Mouse (Mus musculus) heart, adult 8-10 months (tissue): Measurements from ENCODE around the gene Ghr. TPM values are rescaled to one million over a fixed set of nuclear protein-coding genes. Genes with fewer than 3 reads are reported as not detected.

Experiments used
- DNase-seq: peaks from one replicate; pipeline ENCODE4 v3.0.0; 2022; ENCODE audit warnings: low spot score
- total RNA-seq, 4 experiments: library from RNA; stranded (reverse); gene quantifications; 2 replicates each; pipeline ENCODE4 v1.2.4; 2022

Ghr gene
- 100 to 1,000 TPM; 156 to 177 (median 174) TPM for total RNA-seq

DNA sequence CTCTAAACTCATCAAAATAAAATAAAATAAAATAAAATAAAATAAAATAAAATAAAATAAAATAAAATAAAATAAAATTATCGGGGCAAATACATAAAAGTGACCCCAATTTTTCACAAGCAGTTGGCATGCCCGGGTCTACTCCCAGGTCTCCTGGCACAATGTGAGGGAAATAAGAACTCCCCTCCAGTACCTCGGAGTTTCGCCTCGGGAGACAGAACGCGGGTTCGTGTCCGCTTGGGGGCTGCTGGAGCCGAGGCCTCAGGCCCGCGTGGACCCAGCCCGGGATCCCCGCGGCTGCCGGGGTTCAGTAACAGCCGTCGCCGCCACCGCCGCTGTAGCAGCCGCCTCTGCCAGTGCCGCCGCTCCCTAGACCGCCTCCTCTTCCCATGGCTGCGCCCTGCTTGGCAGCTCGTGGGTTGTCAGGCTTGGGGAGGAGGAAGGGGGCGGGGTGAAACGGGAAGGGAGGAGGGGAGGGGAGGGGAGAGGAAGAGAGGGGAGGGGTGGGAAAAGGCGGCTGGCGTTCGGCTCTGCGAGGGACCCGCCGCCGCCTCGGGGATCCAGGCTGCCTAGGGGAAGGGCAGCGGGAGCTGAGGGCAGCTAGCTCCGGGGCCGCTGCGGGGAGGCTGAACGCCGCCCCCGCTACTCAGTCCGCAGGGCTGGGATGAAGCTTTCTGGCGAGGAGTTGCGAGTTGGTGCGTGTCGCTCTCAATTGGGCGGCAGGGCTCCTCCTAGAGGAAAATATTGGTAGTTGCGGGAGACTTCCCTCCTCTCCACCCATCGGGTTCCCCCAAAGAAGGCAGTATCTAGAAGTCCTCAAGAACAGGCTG is at the start of gene Ghr:
Gene Ghr (minus strand): TSS at position 686 of the 830 bp plus-strand sequence.
- DNase-seq, result peak; percentile 89

DNA sequence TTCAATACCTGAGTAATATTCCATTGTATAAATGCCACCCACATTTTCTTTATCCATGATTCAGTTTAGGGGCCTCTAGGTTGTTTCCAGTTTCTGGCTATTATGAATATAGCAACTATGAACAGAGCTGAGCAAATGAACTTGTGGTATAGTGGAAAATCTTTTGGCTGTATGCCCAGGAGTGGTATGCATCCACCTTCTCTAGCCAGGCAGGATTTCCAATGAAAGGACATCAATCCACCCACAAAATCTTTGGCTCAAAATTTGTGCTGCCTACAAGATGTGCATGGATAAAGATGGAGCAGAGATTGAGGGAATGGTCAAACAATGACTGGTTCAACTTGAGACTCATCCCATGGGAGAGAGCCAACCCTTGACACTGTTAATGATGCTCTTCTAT is 39.5 kb upstream of the Ghr start:
- no peak for DNase-seq

DNA sequence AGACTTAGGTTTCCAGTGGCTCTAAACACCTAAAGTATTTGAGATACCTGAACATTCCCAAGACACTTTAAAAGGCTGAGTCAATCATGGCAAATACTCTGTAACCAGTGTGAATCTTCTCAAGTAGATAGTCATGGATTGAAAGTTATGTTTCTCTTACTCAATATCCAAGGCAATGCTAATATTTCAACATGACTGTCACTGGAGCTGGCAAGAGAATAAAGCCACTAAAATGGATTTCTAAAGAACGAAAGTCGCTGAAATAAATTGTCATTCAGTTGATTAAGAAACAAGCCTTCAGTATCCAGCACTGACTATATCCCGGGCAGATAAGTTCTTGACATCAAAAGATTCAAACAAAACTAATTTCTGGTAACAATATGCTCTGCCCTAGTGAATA is 37.1 kb upstream of the Ghr start:
- no peak for DNase-seq

DNA sequence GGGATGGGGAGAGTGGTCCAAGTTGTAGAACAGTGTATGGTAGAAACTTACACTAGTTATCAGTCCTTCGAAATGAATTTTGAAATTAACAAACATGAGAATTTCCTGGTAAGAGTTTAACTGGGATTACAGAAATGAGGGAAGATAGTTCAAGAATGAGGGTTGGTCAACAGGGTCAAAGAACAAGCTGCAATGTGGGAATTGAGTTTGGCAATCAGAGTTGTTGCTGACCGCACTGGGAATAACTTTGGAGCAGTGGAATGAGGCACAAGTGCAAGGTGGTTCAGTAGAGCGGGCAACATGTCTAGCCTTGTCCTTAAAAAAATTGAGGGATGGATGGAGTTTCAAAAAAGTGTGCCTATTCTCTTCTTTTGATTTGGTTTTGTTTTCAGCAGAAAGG is 35.0 kb upstream of the Ghr start:
- no peak for DNase-seq

GRCm38 (mm10) chr15:3611961-3612360 is 28.7 kb upstream of the Ghr start:
- no peak for DNase-seq

- no peak for DNase-seq
These were observed 24.7 kb upstream of the Ghr start for GRCm38 (mm10) chr15:3607951-3608350.

DNA sequence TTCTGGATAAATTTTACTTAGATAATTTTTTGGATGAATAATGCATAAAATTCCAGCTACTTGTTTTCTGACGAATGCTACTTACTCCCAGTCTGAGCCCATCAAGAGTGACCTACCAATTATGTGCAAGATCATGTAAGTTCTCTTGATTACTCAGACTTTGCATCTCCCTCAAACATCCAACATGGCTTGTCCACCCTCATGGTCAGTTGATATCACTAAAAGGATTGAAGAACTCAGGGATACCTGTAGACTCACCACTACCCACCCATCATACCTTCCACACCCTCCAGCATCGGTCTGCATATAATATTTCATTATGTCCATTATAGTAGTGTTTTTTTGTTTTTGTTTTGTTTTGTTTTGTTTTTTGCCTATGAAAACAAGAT is 18.8 kb upstream of the Ghr start:
- DNase-seq, result no peak

GRCm38 (mm10) chr15:3601422-3602097 is 18.3 kb upstream of the Ghr start:
- no peak for DNase-seq

- no peak for DNase-seq
These were observed 4.6 kb upstream of the Ghr start for GRCm38 (mm10) chr15:3587879-3588278.

- no peak for DNase-seq
These were observed 1.1 kb upstream of the Ghr start for GRCm38 (mm10) chr15:3584361-3584760.

GRCm38 (mm10) chr15:3581861-3582806 is 1.2 kb downstream of the Ghr start:
- peak; percentile 65 for DNase-seq

DNA sequence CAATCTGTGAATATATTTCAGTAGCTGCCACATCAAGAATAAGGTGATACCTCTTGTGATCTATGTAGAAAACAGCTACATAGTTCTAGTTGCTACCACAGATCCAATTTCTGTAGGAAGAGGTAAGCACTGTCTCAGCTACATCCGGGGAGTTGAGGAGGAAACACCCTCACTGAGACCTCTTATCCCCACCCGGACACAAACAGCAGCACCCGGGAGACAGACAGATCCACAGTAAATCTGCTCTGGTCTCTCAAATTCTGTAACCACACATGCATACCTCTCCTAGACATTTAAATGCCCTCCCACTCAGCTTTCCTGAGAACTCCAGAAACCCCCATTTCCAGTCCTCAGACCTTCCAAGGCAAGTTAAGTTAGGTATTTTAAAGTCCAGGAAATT is 2.0 kb downstream of the Ghr start:
- DNase-seq, result no peak

- no peak for DNase-seq
These were observed 3.1 kb downstream of the Ghr start for GRCm38 (mm10) chr15:3580216-3580615.

DNA sequence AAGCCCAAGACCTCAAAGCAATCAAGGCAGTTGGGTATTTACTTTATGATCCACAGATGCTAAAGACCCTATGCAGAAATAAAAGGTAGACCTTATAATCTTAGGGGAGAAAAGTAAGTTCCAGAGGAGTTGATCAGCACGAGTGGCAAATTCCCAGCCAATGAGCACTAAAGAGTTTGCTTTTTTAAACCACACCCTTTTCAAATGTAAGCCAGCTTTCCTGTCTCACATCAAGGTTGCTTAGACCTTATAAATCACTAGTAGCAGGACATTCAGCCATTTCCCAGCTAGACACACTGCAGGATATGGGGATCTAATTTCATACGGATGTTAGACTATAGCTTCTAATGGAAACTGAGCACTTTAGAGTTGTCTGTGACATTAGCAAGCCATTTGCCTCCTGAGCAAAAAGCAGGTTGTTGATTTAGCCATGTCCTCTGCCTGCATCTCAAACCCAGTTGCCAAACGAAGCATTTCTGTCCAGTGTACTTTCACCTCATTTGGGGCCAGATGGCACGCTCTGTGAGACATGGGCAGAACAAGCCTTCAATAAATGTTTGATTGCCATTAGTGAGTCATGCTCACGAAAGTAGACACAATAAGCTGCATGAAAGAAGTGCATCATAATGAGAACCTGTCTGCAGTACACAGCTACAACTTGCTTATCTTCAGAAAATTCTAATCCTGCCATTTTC is 4.9 kb downstream of the Ghr start:
- DNase-seq, result no peak

DNA sequence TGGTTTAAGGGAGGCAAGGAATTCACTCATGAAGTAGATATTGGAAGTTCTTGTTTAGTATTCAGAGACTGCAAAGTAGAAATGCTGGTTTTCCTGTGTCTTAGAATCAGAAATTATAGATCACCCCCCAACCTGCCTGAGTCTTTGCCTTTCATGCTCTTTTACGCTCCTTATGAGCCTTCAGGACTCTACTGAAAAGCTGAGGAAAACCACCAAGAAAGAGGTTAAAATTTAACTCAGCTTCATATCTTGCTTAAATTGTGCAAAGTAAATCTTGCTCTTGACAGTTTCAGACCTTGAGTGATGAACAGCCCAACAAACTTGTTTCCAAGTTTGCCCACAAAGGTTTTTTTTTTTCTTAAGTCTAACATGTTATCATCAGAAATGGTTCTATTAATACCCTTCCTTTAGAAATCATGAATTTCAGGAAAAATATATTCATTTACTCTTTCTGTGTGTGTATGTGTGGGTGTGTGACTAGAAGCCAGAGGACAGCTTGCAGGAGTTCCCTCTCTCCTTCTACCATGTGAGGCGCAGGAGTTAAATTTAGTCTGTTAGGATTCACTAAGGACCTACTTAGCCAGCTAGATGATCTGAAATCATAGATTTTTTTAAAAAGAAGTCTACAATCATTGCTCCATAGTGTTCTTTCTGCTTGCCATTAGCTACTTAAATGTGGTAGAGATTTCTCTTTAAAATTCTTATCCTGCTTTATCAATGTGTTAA is 14.0 kb downstream of the Ghr start:
- DNase-seq, result no peak

- DNase-seq, result no peak
These were observed 18.7 kb downstream of the Ghr start for GRCm38 (mm10) chr15:3564570-3564969.

DNA sequence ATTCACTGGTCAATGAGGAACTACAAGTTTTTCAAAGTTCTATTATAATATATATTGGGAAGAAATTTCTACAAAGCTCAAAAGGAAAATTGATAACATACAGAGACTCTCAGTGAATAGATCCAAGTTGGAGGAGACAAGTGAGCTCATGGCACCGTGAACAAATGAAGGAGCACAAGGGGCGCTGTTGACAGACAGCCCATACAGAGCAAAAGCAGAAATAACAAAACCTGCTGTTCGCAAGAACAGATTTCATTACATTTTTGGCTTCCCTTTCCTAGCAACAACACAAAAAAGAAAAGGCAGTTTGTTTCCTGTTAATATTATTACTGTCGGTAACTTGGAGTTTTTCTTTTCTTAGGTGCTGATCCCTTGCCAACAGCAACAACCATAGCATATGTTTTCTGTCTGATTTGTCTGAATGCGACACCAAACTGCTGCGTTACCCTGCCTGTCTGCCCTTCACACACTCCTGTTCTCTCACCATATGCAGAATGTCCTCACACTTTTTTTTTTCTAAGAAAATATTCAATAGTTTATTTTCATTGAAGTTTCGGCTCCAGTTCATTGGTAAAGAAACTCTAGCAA is 19.3 kb downstream of the Ghr start:
- DNase-seq, result no peak

- no peak for DNase-seq
These were observed 19.8 kb downstream of the Ghr start for GRCm38 (mm10) chr15:3563473-3563872.

DNA sequence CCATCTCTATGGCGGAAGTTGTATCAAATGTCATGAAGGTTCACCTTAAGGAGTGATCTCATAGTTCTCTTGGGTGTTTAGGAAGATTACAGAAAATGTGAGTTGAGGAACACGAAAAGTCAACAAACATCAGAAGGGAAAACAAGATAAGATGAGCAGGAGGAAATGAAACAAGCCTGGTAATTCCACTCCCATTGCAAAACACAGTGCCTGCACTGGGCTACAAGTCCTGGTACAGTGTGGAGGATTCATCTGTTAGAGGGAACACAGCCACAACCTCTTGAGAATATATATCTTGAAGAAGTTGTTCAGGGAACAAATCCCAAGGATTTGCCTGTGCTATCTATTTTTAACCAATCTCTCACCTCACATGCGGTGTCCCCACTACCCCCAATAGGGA is 24.8 kb downstream of the Ghr start:
- no peak for DNase-seq

GRCm38 (mm10) chr15:3544289-3544688 is 39.0 kb downstream of the Ghr start:
- no peak for DNase-seq
